Mouse (Mus musculus) thymus, postnatal 14 days (tissue): Measurements from ENCODE around the gene Sat2.
A peak's percentile ranks its signal among the peaks of the same experiment; 100 is the strongest.
"Not testable (repeated sequence)": the region's sequence is repeated elsewhere in the genome, so short reads cannot be mapped to it uniquely, and the experiment has no call there.

Experiments
- DNase-seq: peaks from one replicate; pipeline ENCODE4 v3.0.0; 2021

Sat2 gene

DNA sequence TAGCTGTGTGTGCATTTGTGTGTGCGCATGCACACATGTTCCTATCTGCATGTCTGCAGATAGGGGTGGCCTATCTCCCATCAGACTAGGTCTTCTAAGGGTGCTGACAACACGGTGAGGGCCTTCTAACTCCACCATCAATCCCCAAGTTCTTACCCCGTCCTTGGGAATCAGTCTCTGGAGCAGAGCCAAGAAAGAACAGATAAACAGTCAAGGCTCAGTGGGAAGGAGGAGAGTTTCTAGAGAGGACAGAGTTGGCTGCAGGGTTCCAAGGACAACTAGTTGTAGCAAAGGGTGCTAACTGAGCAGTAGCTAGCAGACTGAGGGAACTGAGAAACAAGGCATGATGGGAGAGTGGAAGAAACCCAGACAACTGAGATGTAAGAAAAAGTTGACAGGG is 20.1 kb upstream of the Sat2 start:
- no peak for DNase-seq

DNA sequence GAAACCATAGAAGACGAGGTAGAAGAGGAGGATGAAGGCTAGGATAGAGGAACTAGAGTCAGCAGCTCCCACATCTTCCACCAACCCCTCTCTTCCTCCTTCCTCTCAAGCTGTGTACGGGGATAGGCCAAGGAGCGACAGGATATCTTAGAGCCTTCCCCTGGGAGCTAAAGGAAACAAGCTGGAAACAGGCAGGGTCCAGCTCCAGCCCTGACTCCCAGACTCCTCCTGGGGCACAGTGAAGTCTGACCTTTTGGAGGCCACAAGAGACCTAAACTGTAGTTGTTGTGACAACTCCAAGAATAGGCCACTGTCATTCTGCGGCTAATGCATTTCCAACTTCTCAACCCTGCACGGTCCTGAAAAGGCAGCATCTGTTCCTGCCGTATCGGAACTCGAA is 18.3 kb upstream of the Sat2 start:
- no peak for DNase-seq

DNA sequence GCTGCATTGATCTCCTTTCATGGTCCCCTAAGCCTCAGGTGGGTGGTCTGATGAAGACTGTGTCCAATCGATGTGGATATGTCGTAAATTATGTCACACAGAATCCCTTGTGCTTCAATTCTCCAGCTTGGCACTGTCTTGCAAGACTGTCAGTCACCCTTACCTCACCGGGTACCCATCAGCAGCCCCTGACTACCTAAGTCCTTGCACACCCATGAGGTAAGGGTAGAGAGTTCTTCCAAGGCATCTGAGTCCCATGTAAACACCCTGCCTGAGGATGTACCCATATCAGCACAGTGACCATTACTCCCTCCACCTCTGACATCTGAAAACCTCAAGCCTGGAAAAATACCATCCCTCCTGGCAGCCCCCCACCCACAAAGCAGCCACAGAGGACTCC is 17.5 kb upstream of the Sat2 start:
- no peak for DNase-seq

DNA sequence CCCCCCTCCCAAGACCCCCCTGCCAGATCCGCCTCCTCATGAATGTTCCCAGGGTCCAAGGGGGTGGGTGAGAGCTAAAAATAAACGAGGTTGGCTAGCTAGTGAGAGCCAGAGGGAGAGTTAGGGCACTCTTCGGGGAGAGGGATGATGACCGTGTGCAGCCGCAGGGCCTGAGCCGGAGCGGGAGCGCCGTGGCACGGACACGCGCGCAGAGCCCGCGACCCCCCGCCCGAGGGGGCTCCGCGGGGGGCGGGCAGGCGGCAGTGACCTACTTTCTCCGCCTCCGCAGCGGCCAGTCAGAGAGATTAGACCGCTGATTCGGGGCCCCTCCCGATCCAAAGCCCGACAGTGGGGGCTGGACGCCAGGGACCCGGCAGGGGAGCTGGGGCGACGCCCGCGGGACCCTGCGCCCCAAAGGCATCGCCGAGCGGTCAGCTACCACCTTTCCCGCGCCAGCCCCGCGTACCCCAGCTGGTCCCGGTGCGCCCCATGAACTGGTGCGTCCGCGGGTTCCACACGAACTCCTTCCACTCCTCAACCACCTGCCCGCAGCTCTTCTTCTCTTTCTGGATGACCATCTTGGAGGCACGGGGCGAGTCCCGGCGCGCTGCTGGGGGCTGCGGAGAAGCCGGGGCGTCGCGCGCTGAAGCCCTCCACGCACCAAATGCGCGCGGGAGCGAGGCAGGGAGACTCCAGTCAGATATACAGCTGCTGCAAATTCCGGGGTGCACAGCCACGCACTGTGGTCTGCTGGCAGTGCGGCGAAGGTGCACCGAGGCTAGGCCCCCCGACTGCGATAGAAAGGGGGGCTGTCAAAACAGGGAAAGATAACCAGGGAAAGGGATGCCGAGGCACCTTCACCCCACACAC is 16.8 kb upstream of the Sat2 start:
- peak; percentile 45 for DNase-seq

DNA sequence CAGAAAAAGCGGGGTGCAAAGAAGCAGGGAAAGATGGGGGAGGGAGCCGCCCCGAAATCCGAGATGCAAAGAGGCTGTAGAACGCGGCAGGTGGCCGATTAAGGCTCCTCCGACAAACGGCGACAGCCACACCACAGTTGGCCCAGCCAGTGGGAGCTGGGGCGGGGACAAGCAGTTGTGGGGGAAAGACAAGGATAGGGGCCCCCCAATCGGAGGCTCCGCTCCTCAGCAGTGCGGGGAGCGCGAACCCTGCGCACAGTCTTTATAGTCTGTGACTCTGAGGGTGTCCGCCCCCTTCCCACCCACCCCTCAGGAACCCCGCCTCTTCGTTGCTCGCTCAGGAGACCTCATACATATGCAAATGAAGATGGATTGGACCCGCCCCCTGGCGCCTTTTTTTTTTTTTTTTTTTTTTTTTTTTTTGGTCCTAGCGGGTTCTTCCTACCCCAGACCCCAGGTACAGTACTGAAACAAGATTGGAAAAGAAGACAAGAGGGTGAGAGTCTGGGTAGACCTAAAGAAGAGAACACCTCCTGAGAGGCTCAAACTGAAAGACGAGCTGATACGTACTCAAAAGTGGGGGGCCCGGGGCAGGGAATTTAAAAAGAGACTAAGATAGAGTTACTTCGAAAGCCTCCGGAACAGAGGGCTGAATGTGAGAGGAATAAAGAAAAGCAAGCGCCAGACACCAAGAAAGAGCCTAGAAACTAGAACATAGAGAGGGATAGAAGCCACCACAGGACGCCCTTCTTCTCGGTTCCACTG is 15.9 kb upstream of the Sat2 start, which contains the start of gene Atp1b2:
TSS of gene Atp1b2 (minus strand) at position 217 of the 765 bp plus-strand sequence.
- DNase-seq: peak; percentile 85

DNA sequence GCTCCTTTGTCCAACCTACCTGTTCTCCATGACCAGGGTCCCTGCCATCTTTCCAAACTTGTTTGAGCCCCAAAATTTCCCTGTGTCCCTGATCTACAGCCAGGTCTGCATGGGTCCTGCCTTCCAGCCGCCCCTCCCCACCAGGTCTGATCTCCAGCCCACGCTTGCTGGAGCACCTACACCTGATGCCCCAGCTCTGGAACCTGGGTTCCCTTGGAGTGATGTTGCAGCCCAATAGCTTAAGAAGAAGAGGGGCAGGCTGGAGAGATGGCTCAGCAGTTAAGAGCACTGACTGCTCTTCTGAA is 15.4 kb upstream of the Sat2 start:
- DNase-seq: peak; percentile 23

DNA sequence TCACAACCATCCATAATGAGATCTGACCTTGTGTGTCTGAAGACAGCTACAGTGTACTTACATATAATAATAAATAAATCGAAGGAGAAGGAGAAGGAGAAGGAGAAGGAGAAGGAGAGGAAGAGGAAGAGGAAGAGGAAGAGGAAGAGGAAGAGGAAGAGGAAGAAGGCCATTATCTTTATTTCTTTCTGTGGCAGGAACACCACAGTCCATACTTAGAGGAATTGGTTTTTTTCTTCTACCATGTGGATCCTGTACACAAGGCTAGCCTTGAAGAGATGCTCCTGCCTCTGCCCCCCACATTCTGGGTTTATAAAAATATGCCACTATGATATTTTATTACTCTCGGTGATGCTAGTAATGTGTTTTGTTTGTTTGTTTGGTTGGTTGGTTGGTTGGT is 15.0 kb upstream of the Sat2 start:
- DNase-seq: no peak

DNA sequence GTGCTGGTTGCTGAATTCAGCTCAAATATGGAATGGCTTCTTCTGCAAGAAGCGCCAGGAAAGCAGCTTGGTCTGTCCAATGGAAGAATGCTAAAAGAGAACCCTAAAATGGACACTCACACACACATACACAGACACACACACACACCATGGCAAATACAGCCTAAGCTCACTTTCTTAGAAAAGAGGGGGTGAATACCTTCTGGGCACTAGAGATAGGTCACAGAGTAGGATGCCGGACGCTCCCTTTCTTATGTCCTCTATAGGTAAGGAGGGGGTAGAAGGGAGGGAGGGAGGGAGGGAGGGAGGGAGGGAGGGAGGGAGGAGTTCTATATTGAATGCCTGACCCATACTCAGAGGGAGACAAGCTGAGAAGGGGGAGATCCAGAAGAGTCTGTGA is 13.3 kb upstream of the Sat2 start:
- no peak for DNase-seq

DNA sequence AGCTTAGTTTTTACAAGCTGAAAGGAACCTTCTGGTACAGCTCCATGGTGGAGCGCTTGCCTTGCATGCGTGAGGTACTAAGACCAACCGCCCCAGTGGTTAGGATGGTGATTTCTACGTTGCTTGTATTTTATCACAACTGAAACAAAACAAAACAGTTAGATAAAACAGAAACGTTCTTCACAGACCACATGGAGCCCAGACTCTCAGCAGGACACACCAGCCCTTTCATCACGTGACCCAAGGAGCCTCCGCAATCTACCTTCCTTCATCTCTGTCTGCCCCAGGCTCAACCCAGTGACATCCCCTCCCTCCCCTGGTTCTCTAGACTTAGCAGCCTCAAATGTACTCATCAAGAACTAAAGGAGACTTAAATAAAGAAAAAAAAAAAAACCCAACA is 12.4 kb upstream of the Sat2 start:
- DNase-seq: no peak

DNA sequence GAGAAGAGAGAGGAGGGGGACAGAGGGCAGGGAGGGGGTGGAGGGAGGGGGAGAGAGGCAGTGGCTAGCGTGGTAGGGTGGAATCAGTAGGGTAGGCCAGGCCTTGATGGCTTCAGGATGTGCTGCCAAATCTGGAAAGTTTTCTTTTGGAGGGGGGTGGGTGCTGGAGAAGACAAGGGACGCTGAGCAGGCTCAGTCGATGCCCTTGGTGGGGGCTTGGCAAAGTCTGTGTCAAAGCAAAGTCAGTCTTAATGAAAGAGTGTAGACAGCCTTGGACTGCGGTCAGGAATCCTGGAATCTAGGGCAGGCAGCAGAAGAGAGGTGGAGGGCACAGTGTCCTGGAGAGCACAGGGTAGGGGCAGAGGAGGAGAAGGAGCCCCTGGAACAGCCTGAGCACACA is 10.9 kb upstream of the Sat2 start:
- DNase-seq: no peak

DNA sequence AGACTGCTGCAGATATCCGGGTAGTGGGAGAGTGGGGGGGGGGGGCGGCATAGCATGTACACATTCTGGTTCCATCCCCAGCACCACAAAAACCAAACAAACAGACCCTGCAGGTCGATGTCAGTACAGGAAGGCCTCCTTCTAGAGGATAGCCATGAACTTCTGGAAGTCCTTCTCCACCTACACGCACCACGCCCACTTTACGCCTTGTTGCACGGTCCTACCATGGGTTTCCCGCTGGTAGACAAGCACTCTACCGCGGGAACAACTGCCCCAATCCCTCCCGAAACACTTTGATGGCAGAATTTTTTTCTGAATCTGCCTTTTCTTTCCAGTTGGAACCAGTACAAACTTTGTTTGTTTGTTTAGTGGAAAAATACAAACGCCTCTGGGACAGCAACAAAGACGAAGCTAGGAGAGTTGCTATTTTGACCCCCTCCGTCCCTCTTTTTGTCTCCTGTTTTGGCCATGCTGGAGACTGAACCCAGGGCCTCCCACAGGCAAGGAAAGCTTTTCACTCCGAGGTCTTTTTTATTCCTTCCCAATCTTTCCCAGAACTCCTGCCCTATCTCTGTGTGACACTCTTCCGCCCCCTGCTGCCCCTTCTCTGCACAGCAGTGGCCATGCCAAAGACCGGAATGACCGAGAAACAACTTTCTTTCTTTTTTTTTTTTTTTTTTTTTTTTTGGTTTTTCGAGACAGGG is 8.1 kb upstream of the Sat2 start:
- peak; percentile 77 for DNase-seq

DNA sequence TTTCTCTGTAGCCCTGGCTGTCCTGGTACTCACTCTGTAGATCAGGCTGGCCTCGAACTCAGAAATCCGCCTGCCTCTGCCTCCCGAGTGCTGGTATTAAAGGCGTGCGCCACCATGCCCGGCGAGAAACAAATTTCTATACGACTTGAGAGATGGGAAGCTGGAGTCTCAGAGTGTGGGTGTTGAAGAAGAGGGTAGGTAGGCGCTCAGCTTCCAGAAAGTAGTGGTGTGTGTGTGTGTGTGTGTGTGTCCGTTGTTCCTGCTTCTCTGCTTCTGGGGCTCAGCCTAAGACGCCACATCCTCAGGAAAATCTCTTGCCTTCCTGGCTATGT is 7.6 kb upstream of the Sat2 start:
- not testable (repeated sequence) for DNase-seq

DNA sequence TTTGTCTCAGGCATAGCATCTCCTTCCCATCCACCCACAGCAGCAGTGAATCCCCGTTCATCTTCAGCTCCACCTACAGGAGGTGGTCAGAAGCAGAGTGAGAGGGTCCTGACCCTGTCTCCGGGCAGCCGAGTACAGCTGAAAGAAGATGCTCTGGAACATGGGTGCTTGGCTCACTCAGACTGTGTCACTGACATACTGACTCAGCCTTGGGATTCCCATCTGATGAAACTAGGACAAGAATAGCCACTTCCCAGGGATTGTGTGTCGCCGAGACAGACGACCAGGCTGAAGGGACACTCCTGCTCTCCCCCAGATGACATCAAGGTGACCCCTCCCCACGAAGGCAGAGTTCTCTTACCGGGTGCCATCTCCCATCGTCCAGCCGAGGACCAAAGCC is 5.0 kb upstream of the Sat2 start:
- DNase-seq: no peak

DNA sequence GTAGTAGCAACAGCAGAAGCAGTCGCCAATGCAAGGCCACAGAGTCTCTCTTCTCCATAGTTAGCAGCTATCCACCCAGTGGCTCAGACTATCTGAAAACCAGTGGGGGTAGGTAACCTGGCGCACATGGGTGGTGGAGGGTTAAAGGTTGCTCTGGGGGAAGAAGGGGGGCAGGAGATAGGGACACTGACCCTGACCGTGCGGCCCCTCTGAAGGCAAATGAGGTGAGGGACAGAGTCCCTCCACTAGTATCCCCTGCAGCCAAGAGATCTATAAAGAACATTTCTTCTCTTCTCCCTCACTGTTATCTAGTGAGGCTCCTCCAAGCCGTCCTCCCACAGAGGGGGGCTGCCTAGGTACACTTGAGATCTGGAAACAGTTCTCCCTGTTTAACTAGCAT is 4.0 kb upstream of the Sat2 start, which contains the start of gene Shbg:
TSS of gene Shbg (minus strand) at position 101 of the 400 bp plus-strand sequence.
- no peak for DNase-seq

DNA sequence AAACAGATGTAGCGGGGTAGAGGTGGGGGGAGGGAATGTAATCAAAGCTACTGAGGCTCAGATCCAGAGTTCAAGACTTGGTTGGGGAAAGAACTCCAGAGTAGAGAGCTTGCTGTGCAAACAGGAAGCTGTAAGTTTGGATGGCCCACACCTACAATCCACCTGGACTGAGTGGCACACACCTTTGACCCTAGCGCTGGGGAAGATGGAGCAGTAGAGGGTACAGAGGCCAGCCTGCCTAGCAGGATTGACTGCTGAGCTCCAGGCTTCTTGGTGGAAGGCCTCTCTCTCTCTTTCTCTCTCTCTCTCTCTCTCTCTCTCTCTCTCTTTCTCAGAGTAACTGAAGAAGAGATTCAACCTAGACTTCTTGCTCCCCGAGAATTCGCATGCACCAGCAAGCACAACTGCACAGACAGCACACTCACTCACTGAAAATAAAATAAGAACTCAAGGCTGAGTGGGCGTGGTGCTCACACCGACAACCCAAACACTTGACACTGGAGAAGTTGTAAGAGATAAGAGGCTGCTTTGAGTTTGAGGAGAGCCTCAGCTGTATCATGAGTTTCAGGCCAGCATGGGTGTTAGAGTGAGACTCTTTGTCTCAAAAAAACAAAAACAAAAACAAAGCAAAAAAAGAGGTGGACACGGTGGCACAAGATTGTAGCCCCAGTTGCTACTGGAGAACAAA is 1.3 kb upstream of the Sat2 start:
- no peak for DNase-seq

DNA sequence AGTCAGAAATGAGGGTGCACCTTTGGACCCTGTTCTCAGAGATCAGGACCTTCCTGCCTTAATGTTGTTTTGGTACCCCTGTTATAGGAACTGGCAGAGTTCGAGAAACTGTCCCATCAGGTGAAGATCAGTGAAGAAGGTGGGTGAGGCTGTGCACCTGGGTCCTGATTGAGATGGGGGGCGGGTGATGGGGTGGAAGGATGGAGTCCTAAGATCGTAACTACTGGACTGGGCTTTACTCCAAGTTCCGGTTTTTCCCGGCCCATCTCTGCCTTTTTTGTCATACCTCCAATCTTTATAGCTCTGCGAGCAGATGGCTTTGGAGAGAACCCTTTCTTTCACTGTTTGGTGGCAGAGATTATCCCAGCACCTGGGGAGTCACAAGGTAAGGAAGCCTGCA is 582 bp downstream of the Sat2 start:
- no peak for DNase-seq

DNA sequence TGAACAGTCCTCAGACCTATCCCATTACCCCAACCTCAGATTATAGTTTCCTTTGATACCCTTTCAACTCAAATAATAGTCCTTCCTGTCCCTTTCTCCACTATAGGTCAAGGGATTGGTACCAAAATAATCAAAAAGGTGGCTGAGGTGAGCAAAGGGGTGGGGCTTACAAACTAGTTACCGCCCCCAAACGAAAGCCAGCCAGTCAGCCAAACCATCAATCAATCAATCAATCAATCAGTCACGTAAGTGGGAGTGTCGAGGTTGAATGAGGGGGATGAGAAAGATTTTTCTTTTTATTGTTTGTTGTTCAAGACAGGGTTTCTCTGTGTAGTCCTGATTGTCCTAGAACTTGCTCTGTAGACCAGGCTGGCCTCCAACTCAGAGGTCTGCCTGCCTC is 1.2 kb downstream of the Sat2 start:
- no peak for DNase-seq

DNA sequence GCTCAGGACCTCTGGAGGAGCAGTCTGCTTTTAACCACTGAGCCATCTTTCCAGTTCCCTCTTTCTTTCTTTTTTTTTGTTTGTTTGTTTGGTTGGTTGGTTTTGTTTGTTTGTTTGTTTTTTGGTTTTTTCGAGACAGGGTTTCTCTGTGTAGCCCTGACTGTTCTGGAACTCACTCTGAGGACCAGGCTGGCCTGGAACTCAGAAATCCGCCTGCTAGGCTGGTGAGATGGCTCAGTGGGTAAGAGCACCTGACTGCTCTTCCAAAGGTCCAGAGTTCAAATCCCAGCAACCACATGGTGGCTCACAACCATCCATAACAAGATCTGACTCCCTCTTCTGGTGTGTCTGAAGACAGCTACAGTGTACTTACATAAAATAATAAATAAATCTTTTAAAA is 2.5 kb downstream of the Sat2 start:
- DNase-seq: not testable (repeated sequence)

DNA sequence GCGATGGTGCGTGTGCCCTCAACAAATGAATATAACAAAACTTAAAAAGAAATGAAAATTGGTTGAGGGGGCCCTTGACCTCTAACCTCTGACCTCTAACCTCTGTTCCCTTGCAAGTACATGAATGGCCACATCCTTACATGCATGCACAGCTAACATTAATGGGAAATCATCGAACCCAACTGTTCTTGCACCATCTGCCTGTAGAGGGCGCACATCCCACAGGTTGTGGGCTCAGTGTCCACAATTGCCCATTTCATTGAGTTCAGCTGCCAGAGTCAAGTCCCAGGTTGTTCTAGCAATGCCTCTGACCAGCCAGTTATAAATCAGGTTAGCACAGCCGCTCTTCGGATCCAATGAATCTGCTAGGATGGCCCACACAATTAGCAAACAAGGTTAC is 6.5 kb downstream of the Sat2 start:
- peak; percentile 71 for DNase-seq

DNA sequence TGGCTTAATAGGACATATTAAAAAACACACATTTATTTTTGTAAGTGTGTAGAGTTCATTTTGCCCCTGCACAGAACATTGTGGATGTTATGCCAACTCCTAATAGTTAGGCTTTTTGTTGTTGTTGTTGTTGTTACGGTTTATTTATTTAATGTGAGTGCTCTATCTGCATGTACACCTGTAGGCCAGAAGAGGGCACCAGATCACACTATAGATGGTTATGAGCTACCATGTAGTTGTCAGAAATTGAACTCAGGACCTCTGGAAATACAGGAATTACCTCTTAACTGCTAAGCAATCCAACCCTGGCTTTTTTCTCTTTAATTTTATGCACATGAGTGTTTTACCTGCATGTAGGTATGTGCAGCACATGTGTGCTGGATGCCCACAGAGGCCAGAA is 8.0 kb downstream of the Sat2 start:
- DNase-seq: peak; percentile 21

DNA sequence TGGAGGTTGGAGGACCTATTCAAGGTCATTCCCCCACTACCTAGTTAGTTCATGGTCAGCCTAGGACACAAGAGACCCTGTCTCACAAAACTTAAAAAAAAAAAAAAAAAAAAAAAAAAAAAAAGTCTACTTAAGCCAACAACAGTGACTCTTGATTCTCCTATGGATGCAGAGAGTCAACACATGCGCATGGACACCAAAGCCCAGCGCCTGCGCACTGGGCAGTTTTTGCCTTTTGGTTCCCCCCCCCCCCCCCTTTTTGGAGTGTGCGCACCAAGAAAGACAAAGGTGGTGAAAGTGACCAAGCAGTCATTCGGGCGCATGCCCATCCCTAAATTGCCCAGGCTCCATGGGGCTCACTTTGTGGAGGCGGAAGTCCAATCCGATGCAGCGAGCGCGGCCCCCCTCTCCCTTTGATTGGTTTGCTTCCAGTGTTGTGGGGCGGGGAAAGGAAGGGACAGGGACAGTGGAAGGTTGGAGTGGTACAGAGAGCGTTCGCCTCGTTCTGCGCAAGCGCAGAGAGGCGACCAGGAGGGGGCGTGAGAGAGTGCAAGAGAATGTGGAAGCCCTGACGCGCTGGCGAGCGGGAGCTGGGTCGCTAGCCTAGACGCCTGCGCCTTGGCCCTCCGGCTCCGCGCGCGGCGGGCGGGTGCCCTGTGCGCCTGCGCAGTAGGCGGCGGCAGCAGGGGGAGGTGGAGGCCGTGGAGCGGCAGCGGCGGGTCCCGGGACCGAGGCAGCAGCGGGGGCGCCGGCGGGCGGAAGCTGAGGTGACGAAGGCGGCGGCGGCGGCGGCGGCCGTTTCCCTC is 10.7 kb downstream of the Sat2 start, which contains the start of gene Fxr2:
TSS of gene Fxr2 (plus strand) at position 707 of the 806 bp plus-strand sequence.
- peak; percentile 100 for DNase-seq
